Mouse (Mus musculus): Measurements from ENCODE around the gene Gm16867. TPM values are rescaled to one million over a fixed set of nuclear protein-coding genes. Genes with fewer than 3 reads are reported as not detected.
"Not testable (repeated sequence)": the region's sequence is repeated elsewhere in the genome, so short reads cannot be mapped to it uniquely, and the experiment has no call there.

Gm16867 gene
- total RNA-seq, 2 experiments from 2014 or later: 4.3 to 5.7 TPM

GRCm38 (mm10) chr14:69473322-69473721 lies 29.8 kb downstream of the Gm16867 start:
- not testable (repeated sequence) for H3K27ac ChIP-seq

DNA sequence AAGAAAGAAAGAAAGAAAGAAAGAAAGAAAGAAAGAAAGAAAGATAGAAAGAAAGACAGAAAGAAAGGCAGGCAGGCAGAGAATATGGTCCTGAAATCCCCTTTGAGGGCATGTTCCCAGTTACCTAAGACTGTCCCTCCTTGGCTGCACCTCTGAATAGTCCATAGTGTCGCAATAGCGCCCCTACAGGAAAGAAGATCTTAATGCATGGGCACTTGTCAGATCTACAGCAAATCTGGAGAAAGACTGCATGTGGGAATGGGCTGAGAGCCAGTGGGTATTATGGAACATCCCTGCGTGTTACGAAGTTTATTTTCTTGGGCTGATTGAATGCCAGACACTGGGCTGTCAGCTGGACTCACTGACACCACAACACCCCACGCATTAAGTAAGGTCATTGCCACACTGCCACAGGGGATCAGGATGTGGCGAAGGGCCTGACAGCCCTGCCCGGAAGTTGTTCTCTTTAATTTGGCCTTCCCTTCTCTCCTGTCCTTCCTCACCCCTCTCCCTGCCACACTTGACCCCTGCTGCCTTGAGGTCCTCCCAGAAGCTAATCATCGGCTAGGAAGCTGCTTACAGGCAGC lies 32.9 kb downstream of the Gm16867 start:
- DNase-seq (ENCODE audit: low spot score in 2 of 2); H3K4me3 ChIP-seq; H3K27ac ChIP-seq: not testable (repeated sequence)

More at GRCm38 (mm10) chr14:69473322-69473721, 29.8 kb downstream of the Gm16867 start:
- not testable (repeated sequence) for DNase-seq (ENCODE audit: low spot score in 2 of 2); H3K4me3 ChIP-seq

GRCm38 (mm10) chr14:69467612-69468366 lies 35.4 kb downstream of the Gm16867 start:
- not testable (repeated sequence) for H3K27ac ChIP-seq; H3K4me3 ChIP-seq; DNase-seq (ENCODE audit: low spot score in 2 of 2)

- H3K27ac ChIP-seq; H3K4me3 ChIP-seq; DNase-seq (ENCODE audit: low spot score in 2 of 2): not testable (repeated sequence)
Measured at GRCm38 (mm10) chr14:69464465-69464864, 38.7 kb downstream of the Gm16867 start.

DNA sequence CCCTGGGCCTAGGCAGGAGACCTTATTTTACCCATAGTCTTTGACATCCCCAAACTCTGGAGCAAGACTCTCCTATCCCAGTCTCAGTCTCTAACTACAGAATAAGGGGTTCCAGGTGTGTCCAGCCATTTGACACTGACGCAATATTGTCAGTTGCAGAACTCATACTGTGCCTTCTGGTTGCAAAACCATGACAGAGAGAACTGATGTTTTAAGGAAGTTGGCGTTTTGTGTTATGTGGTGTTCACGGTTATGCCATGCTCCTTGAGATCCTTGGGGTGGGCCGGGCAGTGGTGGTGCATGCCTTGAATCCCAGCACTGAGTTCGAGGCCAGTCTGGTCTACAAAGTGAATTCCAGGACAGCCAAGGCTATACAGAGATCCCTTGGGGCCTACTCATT lies 45.5 kb downstream of the Gm16867 start:
- not testable (repeated sequence) for H3K4me3 ChIP-seq; DNase-seq (ENCODE audit: low spot score in 2 of 2); H3K27ac ChIP-seq

DNA sequence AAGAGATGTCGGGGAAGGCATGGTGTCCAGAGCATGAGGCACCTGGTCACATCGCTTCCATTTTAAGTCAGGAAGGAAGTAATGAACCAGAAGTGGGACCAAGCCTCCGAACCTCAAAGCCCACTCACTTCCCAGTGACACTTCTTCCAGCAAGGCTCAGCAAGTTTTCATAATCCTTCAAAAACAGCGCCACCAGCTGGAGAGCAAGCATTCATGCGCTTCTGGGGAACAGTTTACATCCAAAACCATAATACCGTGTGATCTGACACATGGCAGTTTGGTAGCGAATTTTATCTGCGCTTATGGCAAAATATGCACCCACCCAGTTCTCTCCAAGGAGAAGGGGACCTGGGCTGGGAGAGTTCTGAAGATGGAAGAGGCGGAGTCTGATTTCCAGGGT lies 48.5 kb downstream of the Gm16867 start:
- not testable (repeated sequence) for H3K4me3 ChIP-seq; DNase-seq (ENCODE audit: low spot score in 2 of 2); H3K27ac ChIP-seq

GRCm38 (mm10) chr14:69448845-69449244 lies 54.3 kb downstream of the Gm16867 start:
- H3K27ac ChIP-seq; DNase-seq (ENCODE audit: low spot score in 2 of 2); H3K4me3 ChIP-seq: not testable (repeated sequence)

GRCm38 (mm10) chr14:69447006-69447405 lies 56.2 kb downstream of the Gm16867 start:
- not testable (repeated sequence) for DNase-seq (ENCODE audit: low spot score in 2 of 2); H3K27ac ChIP-seq; H3K4me3 ChIP-seq

- not testable (repeated sequence) for DNase-seq (ENCODE audit: low spot score in 2 of 2); H3K4me3 ChIP-seq; H3K27ac ChIP-seq
Measured at GRCm38 (mm10) chr14:69443092-69443692, 60.0 kb downstream of the Gm16867 start.

DNA sequence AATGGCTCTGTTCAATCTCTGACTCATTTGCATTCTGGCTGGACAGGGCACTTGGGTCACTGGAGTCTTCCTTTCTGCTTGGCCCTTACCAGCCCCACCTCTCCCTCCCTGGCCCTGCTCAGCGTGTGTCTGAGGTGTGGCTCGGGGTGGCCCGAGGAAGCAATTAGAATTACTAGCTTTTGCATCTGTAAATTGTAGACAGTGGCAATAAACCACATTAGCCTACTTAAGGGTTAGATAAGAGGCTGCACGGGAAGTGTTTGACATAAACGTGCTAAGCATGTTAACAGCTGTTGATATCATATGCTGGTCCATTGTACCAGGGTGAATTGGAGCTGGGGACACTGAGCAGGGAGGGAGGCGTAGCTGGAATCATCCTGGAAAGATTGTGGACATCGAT lies 62.2 kb downstream of the Gm16867 start:
- DNase-seq (ENCODE audit: low spot score in 2 of 2); H3K27ac ChIP-seq; H3K4me3 ChIP-seq: not testable (repeated sequence)

DNA sequence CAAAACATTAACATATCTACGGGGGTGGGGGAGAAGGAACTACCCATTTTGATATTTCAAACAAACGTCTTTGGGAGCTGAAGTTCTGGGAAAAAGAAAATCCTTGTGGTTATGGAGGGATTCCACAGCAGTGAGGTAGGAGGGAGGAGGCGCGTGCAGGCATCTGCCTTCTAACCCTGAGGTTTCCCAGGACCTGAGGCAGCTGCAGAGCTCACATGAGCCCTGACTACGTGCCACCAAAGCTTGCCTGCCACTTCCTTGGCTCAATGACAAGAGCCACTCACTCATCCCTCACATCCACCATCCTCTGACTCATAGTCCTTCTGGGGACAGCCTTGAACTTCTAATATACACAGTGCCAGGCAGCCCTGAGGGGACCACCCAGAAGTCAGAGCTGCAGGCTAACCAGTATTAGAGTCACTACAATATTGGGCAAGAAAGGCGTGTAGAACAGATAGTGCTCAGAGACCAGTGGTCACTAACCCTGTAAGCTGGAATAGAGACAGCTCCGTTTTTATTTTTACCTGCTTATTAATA lies 64.4 kb downstream of the Gm16867 start:
- H3K27ac ChIP-seq; DNase-seq (ENCODE audit: low spot score in 2 of 2); H3K4me3 ChIP-seq: not testable (repeated sequence)

- not testable (repeated sequence) for H3K4me3 ChIP-seq; DNase-seq (ENCODE audit: low spot score in 2 of 2); H3K27ac ChIP-seq
Measured at GRCm38 (mm10) chr14:69421003-69421402, 82.2 kb downstream of the Gm16867 start.

DNA sequence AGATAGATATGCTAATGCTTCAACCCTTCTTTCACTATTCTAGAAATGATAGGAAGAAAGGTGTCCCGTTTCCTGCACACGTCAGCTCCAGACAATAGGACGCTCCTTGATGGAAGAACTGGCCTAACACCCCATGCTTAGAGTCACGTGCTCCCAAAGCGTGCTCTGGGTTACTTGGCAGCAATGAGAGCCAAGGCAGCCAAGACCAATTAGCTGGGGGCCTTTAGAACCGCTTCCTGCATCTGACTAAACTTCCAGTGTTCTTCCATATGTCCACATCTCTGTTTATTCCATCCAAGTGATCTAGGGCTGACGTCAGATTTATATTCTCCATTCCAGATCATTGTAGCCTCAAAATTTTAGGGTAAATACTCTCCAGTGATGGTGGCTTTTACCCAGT lies 85.6 kb downstream of the Gm16867 start:
- not testable (repeated sequence) for H3K27ac ChIP-seq; H3K4me3 ChIP-seq; DNase-seq (ENCODE audit: low spot score in 2 of 2)

Other genes with a start within 250 kb of the Gm16867 start
- not detected for gene Synb, start 209.1 kb downstream of the Gm16867 start, total RNA-seq (2021)
- not detected for gene Gm27179, start 9.2 kb upstream of the Gm16867 start, total RNA-seq (2021)
- 10 to 100 TPM; 32.9 to 34.7 TPM for gene Entpd4b, start 52.1 kb upstream of the Gm16867 start, total RNA-seq (2021)

Measured in layer of hippocampus, adult 2 months (tissue).